Mouse (Mus musculus): ENCODE measurements around the gene Runx2. TPM values are rescaled to one million over a fixed set of nuclear protein-coding genes. Genes with fewer than 3 reads are reported as not detected.

Runx2 gene
- total RNA-seq, 2 experiments from 2014 or later = 15.6 to 52.6 TPM

DNA sequence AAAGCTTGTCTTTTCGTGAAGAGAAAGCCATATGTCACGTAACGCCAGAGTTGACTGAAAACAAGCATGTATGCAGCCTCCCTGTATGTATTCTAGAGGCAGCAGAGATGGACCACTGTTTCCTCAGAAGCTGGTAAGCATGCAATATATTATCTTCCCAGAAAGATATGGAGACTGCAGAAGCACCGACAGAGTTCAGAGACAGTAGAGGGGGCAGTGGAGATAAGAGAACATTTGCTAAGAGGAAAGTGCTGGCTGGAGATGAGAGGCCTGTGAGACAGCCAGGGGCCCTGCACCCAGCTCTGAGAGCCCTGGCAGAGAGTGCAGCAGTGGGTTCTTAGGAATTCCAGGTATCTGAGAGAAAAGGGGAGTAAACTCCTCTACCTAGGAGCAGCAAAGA is 182.3 kb downstream of the Runx2 start:
- no peak for ATAC-seq (ENCODE audit: poor library complexity, severe bottlenecking)

DNA sequence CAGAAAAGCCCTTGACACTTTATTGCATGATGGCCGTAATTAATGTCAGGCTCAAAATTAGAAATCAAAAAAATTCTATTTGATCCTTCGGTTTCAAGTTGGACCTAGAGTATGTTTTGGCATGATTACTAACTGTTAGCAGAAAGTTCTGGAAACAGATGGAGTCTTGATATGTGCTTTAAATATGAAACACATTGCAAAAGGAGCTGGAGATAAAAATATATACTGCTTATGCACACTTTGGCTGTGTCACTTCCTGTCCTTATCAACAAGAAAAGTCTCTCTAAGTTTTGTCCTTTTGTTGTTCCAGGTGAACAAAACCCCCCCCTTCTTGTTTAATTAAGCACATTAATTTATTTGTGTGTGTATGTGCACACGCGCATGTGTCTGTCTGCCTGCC is 183.0 kb downstream of the Runx2 start:
- ATAC-seq (ENCODE audit: poor library complexity, severe bottlenecking) = no peak

DNA sequence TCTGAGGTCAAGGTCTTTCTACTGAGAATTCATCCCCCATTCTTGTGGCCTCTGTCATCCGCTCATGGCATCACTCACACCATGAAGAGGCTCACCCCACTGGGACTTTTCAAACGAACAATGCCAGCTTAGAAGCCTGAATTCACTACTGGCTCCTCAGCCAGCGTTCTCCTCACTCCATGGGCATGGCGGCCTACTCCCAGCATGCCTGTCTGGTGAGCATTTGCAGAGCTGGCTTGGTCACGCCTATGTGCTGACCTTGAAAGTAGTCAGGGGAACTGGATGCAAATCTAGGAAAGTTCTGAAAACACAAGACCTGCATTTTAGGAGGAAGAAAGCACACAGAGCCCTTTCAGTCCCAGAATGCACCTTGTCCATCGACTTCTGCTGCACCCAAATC is 187.3 kb downstream of the Runx2 start:
- ATAC-seq (ENCODE audit: poor library complexity, severe bottlenecking) = no peak

DNA sequence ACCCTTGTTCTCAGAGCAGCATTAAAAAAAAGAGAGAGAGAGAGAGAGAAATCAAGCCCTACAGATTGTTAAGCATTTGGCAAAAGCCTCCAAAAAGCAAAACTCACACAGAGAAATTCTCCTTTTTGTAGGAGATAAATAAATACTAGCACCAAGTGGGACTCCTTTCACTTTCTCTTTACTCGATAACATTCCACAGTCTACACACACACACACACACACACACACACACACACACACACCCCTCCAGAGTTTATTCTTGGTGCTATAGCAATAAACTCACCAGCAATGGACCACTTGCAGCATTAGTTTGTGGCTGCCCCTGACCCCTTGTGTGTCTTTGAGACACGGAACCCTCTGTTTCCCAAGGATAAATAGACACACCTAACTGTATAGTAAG is 190.9 kb downstream of the Runx2 start:
- ATAC-seq (ENCODE audit: poor library complexity, severe bottlenecking) = no peak

DNA sequence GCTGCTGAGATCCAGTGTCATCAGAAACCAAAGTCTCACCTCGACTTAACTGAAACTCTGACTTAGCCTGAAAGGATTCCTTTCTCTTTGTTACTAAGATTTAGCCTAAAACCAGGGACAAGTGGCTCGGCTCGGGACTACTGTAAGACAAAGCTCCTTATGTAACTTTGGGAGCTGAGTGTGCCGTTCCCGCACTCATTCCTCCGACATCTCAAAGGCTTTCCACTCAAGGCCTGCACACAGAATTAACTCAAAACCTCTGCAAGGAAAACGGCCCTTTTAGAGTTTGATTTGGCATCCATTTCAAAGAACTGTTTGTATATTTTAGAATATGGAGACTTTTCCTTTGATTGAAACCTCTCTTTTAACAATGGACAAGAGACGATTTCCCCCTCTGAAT is 191.3 kb downstream of the Runx2 start:
- ATAC-seq (ENCODE audit: poor library complexity, severe bottlenecking) = no peak

DNA sequence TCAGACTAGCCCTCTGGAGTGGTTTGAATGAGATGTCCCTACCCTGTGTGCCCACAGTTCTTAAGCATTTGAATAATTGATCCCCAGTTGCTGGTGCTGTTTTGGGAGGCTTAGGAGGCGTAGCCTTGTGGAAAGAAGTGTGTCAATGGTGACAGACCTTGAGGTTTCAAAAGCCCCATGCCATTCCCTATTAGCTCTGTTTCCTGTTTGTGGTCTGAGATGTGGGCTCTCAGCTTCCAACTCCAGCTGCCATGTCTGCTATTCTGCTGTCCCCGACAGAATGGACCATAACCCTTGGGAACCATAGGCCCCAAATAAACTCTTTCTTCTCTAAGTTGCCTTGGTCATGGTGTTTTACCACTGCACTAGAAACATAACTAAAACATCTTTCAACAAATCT is 194.1 kb downstream of the Runx2 start:
- ATAC-seq (ENCODE audit: poor library complexity, severe bottlenecking) = no peak

DNA sequence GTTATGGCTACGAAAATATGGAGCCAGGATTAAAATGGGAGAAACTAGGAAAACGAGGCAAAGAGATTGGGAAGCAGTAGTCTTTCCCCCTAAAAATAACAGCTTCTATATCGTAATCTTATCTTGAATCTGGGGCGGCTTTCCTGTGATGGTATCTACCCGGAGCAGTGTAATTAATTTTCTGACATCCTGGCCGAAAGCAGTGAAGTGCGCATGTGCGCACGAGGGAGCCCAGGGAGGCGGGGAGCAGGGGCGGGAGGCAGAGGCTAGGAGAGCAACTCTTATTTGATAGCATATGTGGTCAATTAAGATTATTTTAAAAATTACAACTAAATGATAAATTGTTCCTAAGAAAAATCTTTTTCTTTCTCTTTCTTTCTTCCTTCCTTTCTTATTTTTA is 195.9 kb downstream of the Runx2 start:
- no peak for ATAC-seq (ENCODE audit: poor library complexity, severe bottlenecking)

DNA sequence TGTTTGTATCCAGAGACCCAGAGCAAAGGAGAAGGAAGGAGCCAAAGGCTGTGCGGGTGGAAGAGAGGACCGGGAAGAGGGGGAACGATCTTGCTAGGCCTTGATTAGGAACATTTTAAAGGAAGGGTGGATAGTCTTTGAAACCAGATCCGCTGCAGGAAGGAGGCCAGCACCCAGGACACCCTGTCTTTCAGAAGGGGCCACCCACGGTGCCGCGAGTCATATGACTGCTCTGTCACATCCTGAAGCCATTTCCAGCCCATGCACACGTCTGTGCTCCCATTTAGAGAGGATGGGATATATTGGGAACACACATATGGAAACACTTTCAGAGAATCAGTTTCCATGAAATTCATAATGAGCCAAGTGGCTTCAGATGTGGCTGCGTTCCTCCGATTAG is 196.4 kb downstream of the Runx2 start:
- ATAC-seq (ENCODE audit: poor library complexity, severe bottlenecking) = no peak

DNA sequence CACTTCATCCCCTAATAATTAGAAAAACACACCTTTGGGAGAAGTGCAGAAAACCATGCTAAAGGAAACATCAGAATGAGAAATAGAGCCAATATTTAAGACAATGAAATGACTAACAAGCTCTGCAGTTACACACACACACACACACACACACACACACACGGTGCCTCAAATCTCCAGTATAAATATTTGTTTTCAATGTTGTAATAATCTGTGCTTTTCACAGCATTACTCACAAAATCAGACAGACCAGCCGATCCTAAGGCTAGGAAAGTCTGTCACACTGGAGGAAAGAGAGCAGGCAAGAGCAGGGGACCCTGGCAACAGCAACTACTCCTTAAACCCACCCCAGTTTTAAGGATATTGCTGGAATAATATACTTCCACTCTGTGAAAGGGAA is 196.9 kb downstream of the Runx2 start:
- ATAC-seq (ENCODE audit: poor library complexity, severe bottlenecking) = no peak

DNA sequence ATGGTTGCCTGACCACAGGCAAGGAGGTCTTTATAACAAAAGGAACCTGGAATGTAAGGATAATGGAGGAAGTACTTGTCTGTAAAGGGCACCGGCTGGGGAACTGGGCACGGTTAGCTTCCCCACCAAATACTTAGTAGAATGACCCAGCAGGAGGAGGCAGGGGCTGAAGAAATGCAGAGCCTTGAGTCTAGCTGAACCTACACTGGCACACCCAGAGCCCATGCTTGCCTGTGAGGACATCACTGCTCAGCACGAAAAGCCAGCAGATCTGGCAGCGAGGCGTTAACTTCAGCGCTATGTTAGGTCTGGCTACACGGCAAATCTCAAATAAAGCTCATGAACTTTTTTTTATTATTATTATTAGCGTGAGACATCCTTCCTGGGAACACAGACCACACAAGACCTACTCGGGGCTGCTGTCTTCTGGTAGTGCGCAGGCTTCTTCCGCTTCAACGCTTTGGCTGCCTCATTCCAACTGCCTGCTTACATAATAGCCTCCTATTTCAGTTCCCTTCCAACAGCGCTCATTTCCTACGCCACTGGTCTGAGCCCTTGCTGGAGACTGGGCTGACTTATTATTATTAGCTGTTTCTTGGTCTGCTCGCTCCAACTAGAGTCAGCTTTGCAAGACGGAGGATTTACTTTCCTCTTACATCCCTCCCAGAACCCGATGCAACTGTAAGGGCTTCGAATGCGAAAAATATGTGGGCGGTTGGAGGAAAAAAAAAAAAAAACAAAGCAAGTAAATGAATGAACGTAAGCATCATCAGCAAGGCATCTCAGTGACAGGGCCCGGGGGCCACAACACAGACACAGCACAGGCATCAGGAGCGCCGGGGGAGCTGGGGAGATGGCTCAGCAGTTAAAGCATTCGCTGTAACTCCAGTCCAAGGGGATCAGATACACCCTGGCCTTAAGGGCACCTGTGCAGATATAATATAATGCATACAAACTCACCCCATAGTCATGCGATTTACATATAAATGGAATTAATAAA is 200.6 kb downstream of the Runx2 start:
- peak; percentile 74 for ATAC-seq (ENCODE audit: poor library complexity, severe bottlenecking)

DNA sequence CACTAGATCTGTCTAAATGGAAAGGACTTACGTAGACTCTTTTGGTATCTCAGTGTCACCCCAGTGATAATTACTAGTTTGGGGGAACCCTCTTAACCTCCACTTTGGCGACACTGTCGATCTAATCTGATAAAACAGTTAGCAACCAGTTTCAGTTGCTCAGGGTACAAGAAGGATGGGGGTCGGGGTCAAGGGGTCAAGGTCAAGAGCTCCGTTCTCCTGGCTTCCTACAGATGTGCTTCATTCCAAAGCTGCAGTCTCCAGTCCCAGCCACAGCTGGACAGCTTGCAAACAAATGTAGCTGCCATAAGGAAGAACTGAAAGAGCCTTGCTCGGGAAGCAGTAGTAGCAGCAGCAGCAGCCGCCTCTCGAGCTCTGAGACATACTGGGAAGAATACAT is 202.0 kb downstream of the Runx2 start:
- ATAC-seq (ENCODE audit: poor library complexity, severe bottlenecking) = no peak

DNA sequence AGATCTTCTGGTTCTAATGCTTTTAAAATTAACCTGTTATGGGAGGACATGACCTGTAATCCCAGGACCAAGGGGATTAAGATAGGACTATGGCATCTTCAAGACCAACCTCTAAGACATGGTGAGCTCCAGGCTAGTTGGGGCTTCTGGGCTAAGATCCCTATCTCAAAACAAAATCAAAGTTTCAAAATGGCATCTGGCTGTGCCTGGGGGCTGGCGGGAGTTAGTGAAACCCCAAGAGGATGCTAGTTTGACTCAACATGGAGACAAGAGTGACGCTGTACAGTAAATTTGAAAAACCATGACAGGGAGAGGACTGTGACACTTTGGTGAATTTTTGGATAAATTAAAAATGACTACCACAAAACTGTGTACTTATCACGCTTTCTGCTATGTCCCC is 202.6 kb downstream of the Runx2 start:
- no peak for ATAC-seq (ENCODE audit: poor library complexity, severe bottlenecking)

DNA sequence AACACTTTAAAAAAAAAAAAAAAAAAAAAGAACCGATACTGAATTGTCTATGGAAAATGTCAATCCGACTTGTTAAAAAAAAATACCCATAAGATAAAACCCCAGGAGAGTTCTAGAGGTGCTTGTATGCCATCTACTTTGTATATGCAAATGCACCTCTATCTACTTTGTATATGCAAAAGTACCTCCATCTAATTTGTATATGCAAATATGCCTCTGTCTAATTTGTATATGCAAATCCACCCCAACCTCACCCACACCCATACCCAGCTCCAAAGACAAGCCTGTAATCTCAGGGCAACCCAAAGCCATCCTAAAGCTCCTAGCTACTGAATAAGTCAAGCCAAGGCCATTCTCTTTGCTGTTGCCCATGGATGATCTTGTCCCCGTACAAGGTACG is 203.1 kb downstream of the Runx2 start:
- no peak for ATAC-seq (ENCODE audit: poor library complexity, severe bottlenecking)

DNA sequence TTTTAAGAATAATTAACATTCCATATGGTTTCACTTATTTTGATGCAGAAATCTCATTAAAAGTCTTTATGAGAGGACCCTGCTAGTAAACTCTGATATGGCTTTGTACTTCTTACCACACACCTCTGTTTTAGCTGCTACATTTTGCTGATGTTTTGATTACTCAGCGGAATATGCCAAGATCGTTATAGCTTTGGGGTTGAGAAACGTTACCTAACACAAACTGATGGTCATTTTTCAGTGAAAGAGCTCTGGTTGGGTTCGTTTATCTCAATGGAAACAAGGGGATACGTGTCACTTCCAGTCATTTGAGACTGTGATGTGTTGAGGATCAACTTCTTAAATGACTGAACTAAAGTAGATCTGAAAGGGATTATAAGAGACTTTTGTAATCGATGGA is 203.8 kb downstream of the Runx2 start:
- no peak for ATAC-seq (ENCODE audit: poor library complexity, severe bottlenecking)

DNA sequence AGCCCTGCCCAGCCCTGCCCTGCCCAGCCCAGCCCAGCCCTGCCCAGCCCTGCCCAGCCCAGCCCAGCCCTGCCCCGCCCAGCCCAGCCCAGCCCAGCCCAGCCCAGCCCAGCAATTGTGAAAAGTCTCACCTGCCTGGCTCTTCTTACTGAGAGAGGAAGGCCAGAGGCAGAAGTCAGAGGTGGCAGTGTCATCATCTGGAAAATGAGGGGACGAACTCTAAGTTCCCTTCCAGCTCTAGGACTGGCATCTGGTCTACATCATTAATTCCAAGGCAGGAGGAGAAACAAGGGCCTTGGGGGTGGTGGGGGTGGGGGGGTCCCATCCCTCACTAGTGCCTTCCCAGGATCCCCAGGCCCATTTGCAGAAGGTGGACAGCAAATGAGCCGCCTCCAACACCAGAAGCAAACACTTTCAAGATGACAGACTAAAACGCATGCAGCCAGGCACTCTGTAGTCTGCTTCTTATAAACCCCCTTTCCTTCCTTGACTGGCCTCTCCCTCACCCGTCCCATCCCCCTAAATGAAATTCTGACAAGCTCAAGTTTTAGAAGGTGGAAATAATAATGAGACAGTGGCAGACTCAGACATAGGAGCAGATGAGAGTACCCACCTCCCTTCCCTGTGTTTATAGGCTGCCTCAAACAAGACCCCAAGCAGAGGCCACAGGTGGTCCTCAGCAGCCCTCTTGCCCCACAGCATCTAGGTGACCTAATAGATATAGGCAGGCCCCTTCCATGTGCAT is 204.5 kb downstream of the Runx2 start:
- peak; percentile 45 for ATAC-seq (ENCODE audit: poor library complexity, severe bottlenecking)

DNA sequence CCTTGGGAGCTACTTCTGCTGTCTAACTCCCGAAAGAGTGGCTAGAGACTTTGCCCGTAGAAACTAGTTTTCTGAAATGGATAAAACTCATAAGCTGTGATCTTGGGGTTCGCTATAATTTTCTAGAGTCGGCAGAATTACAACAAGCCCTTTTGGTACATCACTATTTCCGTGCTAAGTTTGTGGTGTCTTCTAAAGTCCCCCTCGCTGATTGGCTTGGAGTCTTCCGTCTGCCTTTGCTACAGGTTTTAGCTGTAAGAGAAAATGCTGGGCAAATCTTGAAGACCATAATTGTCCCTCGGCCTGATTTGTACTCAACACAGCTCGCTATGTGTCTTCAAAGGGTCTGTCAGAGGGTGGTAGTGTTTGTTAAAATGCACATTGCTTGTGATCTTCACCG is 205.2 kb downstream of the Runx2 start:
- no peak for ATAC-seq (ENCODE audit: poor library complexity, severe bottlenecking)

DNA sequence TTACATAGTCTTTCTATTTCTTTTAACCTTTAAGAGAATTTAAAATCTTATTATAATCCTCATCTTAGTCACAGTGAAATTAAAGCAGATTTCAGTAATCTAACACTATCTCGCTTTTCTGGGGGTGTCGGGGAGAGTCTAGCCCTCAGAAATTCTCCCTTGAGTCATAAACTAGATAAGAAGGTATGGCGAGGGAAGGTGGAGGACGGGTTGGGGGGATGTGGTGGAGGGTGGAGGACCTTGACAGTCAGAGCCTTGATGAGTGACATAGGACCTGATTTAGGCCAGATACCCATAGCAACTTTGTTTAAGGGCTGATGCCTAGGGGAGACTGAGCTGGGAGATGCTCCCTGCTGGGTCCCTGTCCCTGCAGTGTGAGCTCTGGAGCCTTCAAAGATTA is 205.7 kb downstream of the Runx2 start:
- no peak for ATAC-seq (ENCODE audit: poor library complexity, severe bottlenecking)

DNA sequence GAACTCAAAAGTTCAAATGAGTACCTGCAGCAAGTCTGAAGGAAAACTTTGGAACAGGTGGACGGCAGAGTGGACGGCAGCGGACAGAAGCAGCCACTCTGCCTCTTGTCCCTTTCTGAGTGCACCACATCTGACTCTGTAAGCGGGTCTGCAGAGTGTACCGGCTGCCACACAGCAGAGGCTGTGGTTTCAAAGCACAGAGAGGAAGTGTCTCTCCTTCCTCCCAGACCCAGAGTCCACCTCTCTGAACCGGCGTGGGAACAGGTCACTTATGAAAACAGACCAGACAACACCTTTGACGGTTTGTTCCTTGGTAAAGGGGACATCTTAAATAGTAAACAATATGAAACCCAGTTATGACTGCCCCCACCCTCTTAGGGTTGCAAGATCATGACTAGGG is 207.2 kb downstream of the Runx2 start:
- ATAC-seq (ENCODE audit: poor library complexity, severe bottlenecking) = peak; percentile 56

DNA sequence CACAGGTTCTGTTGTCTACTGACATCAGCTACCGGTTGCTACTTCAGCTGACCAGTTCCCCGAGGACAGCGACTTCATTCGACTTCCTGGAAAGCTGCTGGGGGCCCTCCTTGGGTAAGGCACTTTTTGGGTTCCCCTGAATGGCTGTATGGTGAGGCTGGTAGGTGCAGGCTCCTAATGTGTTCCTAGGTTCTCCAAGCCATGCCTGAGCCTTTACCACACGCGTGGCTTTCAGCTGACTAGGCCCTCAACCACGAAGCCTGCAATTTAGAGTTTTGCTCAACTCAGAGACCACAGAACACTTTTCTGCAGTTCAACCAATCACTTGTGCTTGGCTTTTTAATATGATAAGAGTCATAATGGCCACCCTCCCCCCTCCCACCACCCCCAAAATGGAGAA is 208.4 kb downstream of the Runx2 start:
- ATAC-seq (ENCODE audit: poor library complexity, severe bottlenecking) = no peak

DNA sequence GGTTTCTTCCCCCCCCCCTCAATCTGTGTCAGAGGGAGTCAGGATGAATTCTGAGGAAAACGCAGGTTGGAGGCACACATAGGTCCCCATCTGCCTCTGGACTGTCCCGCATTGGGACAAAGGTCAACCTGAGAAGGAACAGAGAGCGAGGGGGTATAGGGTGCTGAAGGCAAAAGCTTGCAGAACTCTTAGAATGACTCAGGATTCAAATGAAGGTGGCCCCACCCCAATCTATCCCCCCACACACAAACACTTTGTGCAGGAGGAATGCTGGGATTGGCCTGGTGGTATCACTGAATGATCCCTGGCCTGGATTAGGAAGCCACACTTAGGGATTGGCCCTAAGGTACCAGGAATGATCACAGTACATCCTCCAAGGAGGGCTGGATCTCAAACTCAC is 208.8 kb downstream of the Runx2 start:
- ATAC-seq (ENCODE audit: poor library complexity, severe bottlenecking) = no peak

DNA sequence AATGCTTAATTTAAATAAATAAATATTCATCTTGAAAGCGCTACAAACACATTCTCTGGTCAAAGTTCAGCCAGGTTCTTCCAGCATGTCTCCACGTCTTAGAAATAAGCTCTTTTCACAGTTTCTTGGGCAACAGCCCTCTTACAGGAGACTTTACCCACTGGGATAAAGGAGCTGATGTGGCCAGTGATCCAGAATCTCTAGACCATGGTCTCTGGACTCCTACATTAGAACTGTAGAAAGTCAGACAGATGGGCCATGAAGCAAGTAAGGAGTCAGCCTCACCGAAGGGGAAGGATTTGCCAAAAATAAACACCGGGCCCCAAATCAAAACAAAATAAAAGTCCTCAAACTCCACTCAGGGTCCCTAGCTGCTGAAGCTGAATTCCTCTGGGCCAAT is 211.4 kb downstream of the Runx2 start:
- ATAC-seq (ENCODE audit: poor library complexity, severe bottlenecking) = no peak
